Mouse (Mus musculus) gastrocnemius, postnatal 10 days (tissue): ENCODE results near the gene Nop9. TPM values are rescaled to one million over a fixed set of nuclear protein-coding genes. Genes with fewer than 3 reads are reported as not detected.
A peak's percentile ranks its signal among the peaks of the same experiment; 100 is the strongest.

Experiments
- DNase-seq: peaks from one replicate; pipeline ENCODE4 v3.0.0; 2021; ENCODE audit warnings: mixed read lengths
- long read RNA-seq, 2 experiments: library from polyadenylated mRNA; stranded (forward); transcript quantifications; one replicate each; pipeline ENCODE4 v2.0.0; 2021
- total RNA-seq, 2 experiments: library from RNA; stranded (reverse); gene quantifications; 2 replicates each; pipeline ENCODE4 v1.2.3; 2021

Nop9 gene
- total RNA-seq, result 10 to 100 TPM; 13.4 to 15.2 TPM
- long read RNA-seq, experiment 1, transcript Nop9-201 (10 exons, 3,694 nt), result major isoform, 41 of 49 reads
- long read RNA-seq, experiment 1, partial matches to known transcripts, result 4 of 49 reads
- long read RNA-seq, experiment 1, other reads (novel, unspliced or antisense), result 4 of 49 reads
- long read RNA-seq, experiment 2, transcript Nop9-201 (10 exons, 3,694 nt), result major isoform, 55 of 61 reads
- long read RNA-seq, experiment 2, partial matches to known transcripts, result 4 of 61 reads
- long read RNA-seq, experiment 2, other reads (novel, unspliced or antisense), result 2 of 61 reads

- peak; percentile 89 for DNase-seq
Measured at GRCm38 (mm10) chr14:55745180-55745860, at the start of gene Nop9, which contains the start of gene Dhrs1. Nop9 (plus strand) TSS chr14:55745693. Dhrs1 (minus strand) TSS chr14:55745690.

- DNase-seq, result no peak
Measured at GRCm38 (mm10) chr14:55697226-55697625, 48.3 kb upstream of the Nop9 start.

GRCm38 (mm10) chr14:55701131-55701530, 44.4 kb upstream of the Nop9 start:
- no peak for DNase-seq

GRCm38 (mm10) chr14:55702761-55703160, 42.7 kb upstream of the Nop9 start:
- DNase-seq, result no peak

GRCm38 (mm10) chr14:55706051-55706600, 39.4 kb upstream of the Nop9 start:
- DNase-seq, result no peak

GRCm38 (mm10) chr14:55707397-55707796, 38.1 kb upstream of the Nop9 start:
- no peak for DNase-seq

- DNase-seq, result no peak
Measured at GRCm38 (mm10) chr14:55709509-55709908, 36.0 kb upstream of the Nop9 start.

- no peak for DNase-seq
Measured at GRCm38 (mm10) chr14:55711786-55712185, 33.7 kb upstream of the Nop9 start.

- DNase-seq, result no peak
Measured at GRCm38 (mm10) chr14:55713007-55713728, 32.3 kb upstream of the Nop9 start.

- no peak for DNase-seq
Measured at GRCm38 (mm10) chr14:55713729-55714122, 31.8 kb upstream of the Nop9 start, which contains the start of gene Tgm1. Tgm1 (minus strand) TSS chr14:55713926.

GRCm38 (mm10) chr14:55714893-55715292, 30.6 kb upstream of the Nop9 start:
- DNase-seq, result no peak

GRCm38 (mm10) chr14:55716271-55716670, 29.2 kb upstream of the Nop9 start:
- DNase-seq, result no peak

- DNase-seq, result no peak
Measured at GRCm38 (mm10) chr14:55716884-55717283, 28.6 kb upstream of the Nop9 start.

GRCm38 (mm10) chr14:55719737-55720136, 25.8 kb upstream of the Nop9 start:
- no peak for DNase-seq

GRCm38 (mm10) chr14:55720666-55721065, 24.8 kb upstream of the Nop9 start:
- DNase-seq, result no peak

GRCm38 (mm10) chr14:55721076-55721475, 24.4 kb upstream of the Nop9 start:
- DNase-seq, result no peak

GRCm38 (mm10) chr14:55721700-55722437, 23.6 kb upstream of the Nop9 start, which contains the start of gene Rabggta:
Rabggta (minus strand) TSS chr14:55722263.
- DNase-seq, result peak; percentile 91

GRCm38 (mm10) chr14:55722438-55722945, 23.0 kb upstream of the Nop9 start:
- DNase-seq, result no peak

GRCm38 (mm10) chr14:55723433-55723832, 22.1 kb upstream of the Nop9 start:
- no peak for DNase-seq

- DNase-seq, result no peak
Measured at GRCm38 (mm10) chr14:55724411-55724871, 21.1 kb upstream of the Nop9 start.

GRCm38 (mm10) chr14:55726261-55726660, 19.2 kb upstream of the Nop9 start:
- no peak for DNase-seq
